Mouse (Mus musculus) heart, embryonic 11.5 days (tissue): ENCODE data around the gene Hddc2. TPM values are rescaled to one million over a fixed set of nuclear protein-coding genes. Genes with fewer than 3 reads are reported as not detected.

Experiments used
- ATAC-seq: fragments of 200-750 bp; cut with Nextera tagmentation; replicated peaks from 2 replicates; pipeline ENCODE4 v1.8.0; 2017; ENCODE audit warnings: moderate library complexity; ENCODE audit not compliant: insufficient number of reproducible peaks, low FRiP score, low TSS enrichment
- H3K27ac ChIP-seq: fragments of 300-500 bp; sonication (generic); 2 replicates; pipeline ENCODE4 v1.5.1; 2014; ENCODE audit warnings: mild to moderate bottlenecking, low read depth, low read length
- H3K27me3 ChIP-seq: fragments of 300-500 bp; sonication (generic); 2 replicates; pipeline ENCODE4 v1.6.1; 2014; ENCODE audit warnings: mild to moderate bottlenecking, low read length, mixed read lengths; ENCODE audit not compliant: control insufficient read depth, insufficient read depth
- H3K36me3 ChIP-seq: fragments of 300-500 bp; sonication (generic); 2 replicates; pipeline ENCODE4 v1.6.1; 2014; ENCODE audit warnings: mild to moderate bottlenecking, low read length, moderate library complexity, mixed read lengths; ENCODE audit not compliant: control insufficient read depth, insufficient read depth
- H3K4me1 ChIP-seq: fragments of 300-500 bp; sonication (generic); 2 replicates; pipeline ENCODE4 v1.6.1; 2014; ENCODE audit warnings: low read length; ENCODE audit not compliant: control insufficient read depth, insufficient read depth
- H3K4me2 ChIP-seq: fragments of 300-500 bp; sonication (generic); 2 replicates; pipeline ENCODE4 v1.6.1; 2014; ENCODE audit warnings: mild to moderate bottlenecking, moderate library complexity
- H3K4me3 ChIP-seq: fragments of 300-500 bp; sonication (generic); 2 replicates; pipeline ENCODE4 v1.5.1; 2014; ENCODE audit warnings: low read depth, low read length
- H3K9ac ChIP-seq: fragments of 300-500 bp; sonication (generic); 2 replicates; pipeline ENCODE4 v1.6.1; 2014; ENCODE audit warnings: mild to moderate bottlenecking, low read depth, low read length, moderate library complexity
- H3K9me3 ChIP-seq: fragments of 300-500 bp; sonication (generic); replicated peaks from 2 replicates; pipeline ENCODE4 v1.6.1; 2016; ENCODE audit warnings: low read length; ENCODE audit not compliant: control insufficient read depth
- WGBS: fragments of 180-500 bp; shearing (Covaris S2); extraction: QIAGEN DNeasy Blood & Tissue Kit; methylation state at CpG from one replicate; pipeline ENCODE4 v1.1.7; 2014; ENCODE audit not compliant: insufficient replicate concordance; 5-methylcytosine and 5-hydroxymethylcytosine counted together
- polyA plus RNA-seq: library from polyadenylated mRNA; unstranded; fragments of >200 nt; fragmentation: Nextera tagmentation; extraction: Ambion mirVana; gene quantifications from 2 replicates; pipeline ENCODE4 v1.2.1, GENCODE M21; 2014

The Hddc2 gene
- 55.4 and 57.0 TPM in 2 replicates for polyA plus RNA-seq

DNA sequence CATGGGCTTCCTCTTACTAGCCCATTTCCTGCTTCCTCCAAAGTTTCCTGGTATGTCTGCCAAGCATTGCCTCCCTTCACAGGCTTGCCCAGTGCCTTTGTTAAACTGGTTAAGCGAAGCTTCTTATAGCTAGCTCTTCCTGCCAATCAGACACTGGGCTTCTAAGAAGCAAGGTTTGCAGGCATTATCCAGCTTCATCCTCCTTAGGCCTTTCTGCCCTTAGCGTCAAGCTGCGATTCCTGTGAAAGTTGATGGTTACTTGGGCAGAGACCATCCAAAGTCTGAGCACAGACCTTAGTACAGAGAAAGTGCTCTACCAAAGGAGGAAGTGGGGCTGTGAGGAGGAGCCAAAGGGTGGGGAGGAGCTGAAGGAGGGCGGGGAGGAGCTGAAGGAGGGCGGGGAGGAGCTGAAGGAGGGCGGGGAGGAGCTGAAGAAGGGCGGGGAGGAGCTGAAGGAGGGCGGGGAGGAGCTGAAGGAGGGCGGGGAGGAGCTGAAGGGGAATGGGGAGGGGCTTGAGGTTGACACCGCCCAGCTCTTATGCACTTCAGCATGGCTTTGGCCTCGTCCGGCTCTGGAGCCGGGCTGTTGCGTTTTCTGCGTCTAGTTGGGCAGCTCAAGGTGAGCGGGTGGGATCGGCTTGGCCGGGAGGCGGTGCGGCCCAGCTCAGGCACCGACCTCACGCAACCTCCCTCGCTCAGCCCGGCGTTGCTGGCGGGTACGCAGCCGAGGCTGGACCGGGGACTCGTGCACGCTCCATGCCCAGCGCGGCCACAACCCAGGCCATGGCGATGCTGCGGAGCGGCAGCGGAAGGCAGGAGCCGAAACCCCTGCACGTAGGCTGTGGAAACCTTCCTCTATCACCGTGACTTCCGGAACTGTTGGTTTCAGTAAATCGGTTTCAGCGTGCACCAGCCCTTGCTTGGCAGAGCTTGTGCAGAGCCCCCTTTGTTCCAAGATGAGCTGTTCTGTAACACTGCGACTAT is at the start of gene Hddc2:
Gene Hddc2 (plus strand): TSS at position 519 of the 984 bp plus-strand sequence.
- Histone ChIP-seq H3K4me3 (peak within 1 kb of the TSS; percentile 65), H3K9ac (peak within 1 kb of the TSS; percentile 85), H3K27ac (peak within 1 kb of the TSS; percentile 90), H3K36me3 (peaks cover 7% of the 10 kb centered on the region), H3K27me3 (no peaks in the 10 kb centered on the region), H3K9me3 (no peaks in the 10 kb centered on the region), H3K4me2 (peak within 1 kb of the TSS; percentile 62), H3K4me1 (no peaks in the 10 kb centered on the region)
- WGBS, result 4% methylated on average over 34 of the region's 44 CpGs
- ATAC-seq, result peak; percentile 96

DNA sequence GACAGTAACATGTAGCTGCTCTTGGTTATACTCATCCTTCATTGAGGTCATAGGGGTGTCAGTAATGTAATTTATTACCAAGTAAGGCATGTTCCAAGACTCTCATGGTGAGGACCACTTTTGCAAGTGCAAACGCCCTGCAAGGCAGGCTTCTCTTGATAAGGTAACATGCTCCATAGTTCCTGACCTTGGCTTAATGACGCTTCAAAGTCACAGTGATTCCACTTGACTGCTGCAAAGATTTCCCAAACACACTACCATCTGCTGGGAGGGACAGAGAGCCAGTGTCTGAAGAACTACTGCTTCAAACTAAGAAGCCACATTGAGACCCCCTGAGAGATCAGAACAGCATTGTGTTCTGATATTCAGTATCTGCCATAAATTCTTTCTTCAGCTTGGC is 40.4 kb upstream of the Hddc2 start:
- H3K4me2 ChIP-seq, result no peak overlapping the region
- H3K36me3 ChIP-seq, result no peaks in the 10 kb centered on the region
- no peaks in the 10 kb centered on the region for H3K27me3 ChIP-seq
- 25% methylated on average over 2 of the region's 2 CpGs for WGBS
- peaks cover 8% of the 10 kb centered on the region; the same call in 1 of the 2 replicates for H3K4me1 ChIP-seq
- peak overlapping the region; percentile 77 for H3K27ac ChIP-seq
- no peaks in the 10 kb centered on the region for H3K9me3 ChIP-seq
- no peak overlapping the region for H3K4me3 ChIP-seq
- ATAC-seq, result no peak
- no peak overlapping the region for H3K9ac ChIP-seq

DNA sequence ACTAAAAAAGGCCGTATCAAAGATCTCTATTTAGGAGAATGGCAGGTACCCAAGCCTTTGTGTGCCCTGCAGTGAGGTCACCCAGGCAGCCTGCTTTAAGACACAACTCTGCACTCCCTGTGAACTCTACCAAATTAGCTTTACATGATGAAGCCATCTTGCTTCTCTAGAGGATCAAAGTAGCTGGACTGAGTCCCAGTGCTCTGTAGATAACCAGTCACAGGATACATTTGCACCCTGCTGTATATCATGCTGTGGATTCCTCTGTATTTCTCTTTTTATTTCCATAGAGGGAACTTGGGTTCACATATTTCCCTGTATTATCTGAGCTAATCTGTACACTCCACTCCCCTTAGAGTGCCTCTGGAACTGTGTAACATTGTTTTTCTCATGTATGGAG is 40.0 kb upstream of the Hddc2 start:
- Histone ChIP-seq H3K9me3 (no peaks in the 10 kb centered on the region), H3K9ac (no peak overlapping the region), H3K4me1 (peaks cover 8% of the 10 kb centered on the region; the same call in 1 of the 2 replicates), H3K4me2 (no peak overlapping the region), H3K27ac (peak overlapping the region; percentile 77), H3K36me3 (no peaks in the 10 kb centered on the region), H3K4me3 (no peak overlapping the region), H3K27me3 (no peaks in the 10 kb centered on the region)
- WGBS, result 68% methylated on average over 1 of the region's 1 CpGs
- ATAC-seq, result peak; percentile 71

DNA sequence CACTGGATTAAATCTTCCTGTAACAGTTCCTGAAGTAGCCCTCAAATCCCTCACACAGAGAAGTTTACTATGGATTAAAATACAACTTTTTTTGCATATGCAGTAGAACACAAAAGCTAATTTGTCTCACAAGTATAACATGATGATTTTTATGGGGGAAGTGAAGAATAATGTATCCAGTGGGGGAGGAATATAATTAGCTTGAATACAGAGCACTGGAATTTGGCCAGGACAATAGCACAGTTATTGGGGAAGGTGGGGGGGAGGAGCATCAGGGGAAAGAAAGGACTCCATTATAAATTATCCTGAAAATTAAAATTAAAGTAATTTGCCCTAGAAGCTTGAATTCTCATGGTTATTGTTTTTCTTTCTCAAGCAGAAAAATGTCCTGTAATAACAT is 25.4 kb upstream of the Hddc2 start:
- Histone ChIP-seq H3K4me1 (no peaks in the 10 kb centered on the region), H3K36me3 (no peaks in the 10 kb centered on the region), H3K27me3 (no peaks in the 10 kb centered on the region), H3K9me3 (no peaks in the 10 kb centered on the region), H3K4me2 (no peak overlapping the region), H3K9ac (no peak overlapping the region), H3K27ac (no peak overlapping the region), H3K4me3 (no peak overlapping the region)
- ATAC-seq, result no peak

DNA sequence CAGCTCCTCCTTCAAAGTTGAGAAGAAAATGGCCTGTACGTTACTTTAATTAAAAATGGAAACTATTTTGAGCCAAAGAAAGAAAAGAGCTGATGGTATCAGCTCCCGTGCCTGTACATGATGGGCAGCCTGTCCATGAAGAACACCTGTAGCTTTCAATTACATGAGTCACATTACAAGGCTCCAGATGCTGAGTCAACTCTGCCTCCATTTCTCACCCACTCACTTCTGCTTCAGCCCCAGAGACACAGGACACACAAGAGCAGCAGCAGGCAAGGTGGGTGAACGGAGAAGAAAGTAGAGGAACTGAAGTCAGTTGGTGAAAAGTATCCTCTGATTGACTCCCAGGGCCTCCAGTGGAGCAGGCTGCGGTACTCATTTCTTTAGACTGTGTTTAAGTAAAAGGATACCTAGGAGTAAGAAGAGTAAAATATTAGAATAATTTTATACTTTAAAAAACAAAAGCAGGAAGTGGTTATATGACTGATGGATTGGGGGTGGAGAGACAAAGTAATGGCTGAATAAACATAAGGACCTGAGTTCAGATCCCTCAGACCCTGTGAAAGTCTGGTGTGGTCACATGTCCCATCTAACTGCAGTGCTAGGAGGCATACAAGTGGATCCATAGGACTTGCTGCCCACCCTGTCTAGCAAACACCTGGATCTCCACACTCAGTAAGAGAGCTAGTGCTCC is 24.3 kb upstream of the Hddc2 start:
- no peak overlapping the region for H3K4me2 ChIP-seq
- H3K27ac ChIP-seq, result no peak overlapping the region
- no peaks in the 10 kb centered on the region for H3K4me1 ChIP-seq
- no peaks in the 10 kb centered on the region for H3K27me3 ChIP-seq
- H3K36me3 ChIP-seq, result no peaks in the 10 kb centered on the region
- H3K9me3 ChIP-seq, result no peaks in the 10 kb centered on the region
- 83% methylated on average over 4 of the region's 4 CpGs for WGBS
- H3K4me3 ChIP-seq, result no peak overlapping the region
- no peak for ATAC-seq
- no peak overlapping the region for H3K9ac ChIP-seq

DNA sequence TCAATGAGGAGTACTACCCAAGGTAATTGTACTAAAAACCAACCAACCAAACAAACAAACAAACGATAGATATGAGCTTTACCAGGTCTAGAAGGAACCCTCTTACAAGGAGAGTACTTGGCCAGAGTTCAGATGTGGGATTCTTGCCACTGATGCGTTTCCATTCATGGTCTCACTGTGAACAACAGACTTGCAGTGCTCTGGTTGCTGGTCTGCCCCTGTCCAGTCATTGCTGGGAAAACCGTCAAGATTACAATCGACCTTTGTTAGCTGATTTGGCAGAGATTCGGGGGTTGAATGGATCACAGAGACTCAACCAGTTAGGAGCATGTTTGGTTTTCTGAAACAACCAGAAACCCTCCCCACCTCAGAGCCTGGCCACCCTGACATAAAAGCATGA is 17.5 kb upstream of the Hddc2 start:
- 63% methylated on average over 5 of the region's 5 CpGs for WGBS

DNA sequence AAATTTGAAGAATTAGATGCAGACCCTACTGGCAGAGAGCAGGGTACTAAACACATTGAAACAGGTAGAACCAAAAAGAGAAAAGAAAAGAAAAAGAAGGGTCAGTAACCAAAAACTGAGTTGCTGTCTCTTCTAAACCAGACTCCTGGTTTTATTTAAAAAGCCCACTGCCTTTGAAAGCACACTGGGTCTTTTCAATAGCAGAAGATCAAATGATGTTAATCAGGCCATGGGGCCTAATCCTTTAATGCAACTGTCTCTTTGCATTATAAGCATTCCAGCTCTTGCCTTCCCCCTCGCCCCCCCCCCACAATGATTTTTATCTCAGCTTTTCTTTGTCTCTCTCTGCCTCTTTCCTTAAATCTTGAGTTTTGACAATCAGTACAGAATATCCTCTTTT is 16.7 kb upstream of the Hddc2 start:
- ATAC-seq, result no peak
- 63% methylated on average over 1 of the region's 1 CpGs for WGBS
- H3K36me3 ChIP-seq, result no peaks in the 10 kb centered on the region

More for the DNA sequence above, 17.5 kb upstream of the Hddc2 start:
- H3K4me2 ChIP-seq, result no peak overlapping the region
- ATAC-seq, result no peak
- H3K4me1 ChIP-seq, result no peaks in the 10 kb centered on the region
- no peak overlapping the region for H3K27ac ChIP-seq
- no peaks in the 10 kb centered on the region for H3K27me3 ChIP-seq
- no peaks in the 10 kb centered on the region for H3K36me3 ChIP-seq
- H3K4me3 ChIP-seq, result no peak overlapping the region
- no peak overlapping the region for H3K9ac ChIP-seq
- no peaks in the 10 kb centered on the region for H3K9me3 ChIP-seq

DNA sequence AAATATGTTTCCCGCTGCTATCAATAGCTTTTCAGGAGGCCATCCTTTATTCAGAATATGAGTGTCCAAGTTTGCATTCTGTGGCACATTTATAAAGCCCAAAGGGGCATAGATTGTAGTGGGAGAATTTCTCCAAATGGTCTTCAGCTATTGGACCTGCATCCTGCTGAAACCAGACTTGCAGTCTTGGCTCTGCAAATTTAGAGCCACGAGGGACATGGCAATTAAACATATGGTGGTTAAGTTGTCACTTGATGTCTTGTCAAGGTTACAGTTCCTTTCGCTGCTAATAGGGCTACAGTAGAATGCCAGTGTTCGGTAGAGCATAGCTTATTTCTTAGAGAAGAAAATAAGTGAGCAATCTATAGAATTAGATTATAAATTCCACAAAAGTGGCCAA is 16.1 kb upstream of the Hddc2 start:
- H3K27me3 ChIP-seq, result no peaks in the 10 kb centered on the region
- no peak overlapping the region for H3K4me3 ChIP-seq
- H3K4me1 ChIP-seq, result no peaks in the 10 kb centered on the region
- H3K27ac ChIP-seq, result no peak overlapping the region
- 68% methylated on average over 4 of the region's 4 CpGs for WGBS
- H3K9ac ChIP-seq, result no peak overlapping the region
- no peak overlapping the region for H3K4me2 ChIP-seq
- H3K9me3 ChIP-seq, result no peaks in the 10 kb centered on the region
- ATAC-seq, result no peak
- no peaks in the 10 kb centered on the region for H3K36me3 ChIP-seq

More for the DNA sequence above, 16.7 kb upstream of the Hddc2 start:
- Histone ChIP-seq H3K27me3 (no peaks in the 10 kb centered on the region), H3K9ac (no peak overlapping the region), H3K27ac (no peak overlapping the region), H3K4me1 (no peaks in the 10 kb centered on the region), H3K4me3 (no peak overlapping the region), H3K4me2 (no peak overlapping the region), H3K9me3 (no peaks in the 10 kb centered on the region)
